Mouse (Mus musculus) B cell, adult 67 days (primary cell): Measurements from ENCODE around the gene Cxcl5. TPM values are rescaled to one million over a fixed set of nuclear protein-coding genes. Genes with fewer than 3 reads are reported as not detected.

Experiments
- total RNA-seq, 2 experiments: library from RNA; stranded (reverse); gene quantifications; 4 replicates each; pipeline ENCODE4 v1.2.4; 2023

The Cxcl5 gene
- total RNA-seq = not detected

DNA sequence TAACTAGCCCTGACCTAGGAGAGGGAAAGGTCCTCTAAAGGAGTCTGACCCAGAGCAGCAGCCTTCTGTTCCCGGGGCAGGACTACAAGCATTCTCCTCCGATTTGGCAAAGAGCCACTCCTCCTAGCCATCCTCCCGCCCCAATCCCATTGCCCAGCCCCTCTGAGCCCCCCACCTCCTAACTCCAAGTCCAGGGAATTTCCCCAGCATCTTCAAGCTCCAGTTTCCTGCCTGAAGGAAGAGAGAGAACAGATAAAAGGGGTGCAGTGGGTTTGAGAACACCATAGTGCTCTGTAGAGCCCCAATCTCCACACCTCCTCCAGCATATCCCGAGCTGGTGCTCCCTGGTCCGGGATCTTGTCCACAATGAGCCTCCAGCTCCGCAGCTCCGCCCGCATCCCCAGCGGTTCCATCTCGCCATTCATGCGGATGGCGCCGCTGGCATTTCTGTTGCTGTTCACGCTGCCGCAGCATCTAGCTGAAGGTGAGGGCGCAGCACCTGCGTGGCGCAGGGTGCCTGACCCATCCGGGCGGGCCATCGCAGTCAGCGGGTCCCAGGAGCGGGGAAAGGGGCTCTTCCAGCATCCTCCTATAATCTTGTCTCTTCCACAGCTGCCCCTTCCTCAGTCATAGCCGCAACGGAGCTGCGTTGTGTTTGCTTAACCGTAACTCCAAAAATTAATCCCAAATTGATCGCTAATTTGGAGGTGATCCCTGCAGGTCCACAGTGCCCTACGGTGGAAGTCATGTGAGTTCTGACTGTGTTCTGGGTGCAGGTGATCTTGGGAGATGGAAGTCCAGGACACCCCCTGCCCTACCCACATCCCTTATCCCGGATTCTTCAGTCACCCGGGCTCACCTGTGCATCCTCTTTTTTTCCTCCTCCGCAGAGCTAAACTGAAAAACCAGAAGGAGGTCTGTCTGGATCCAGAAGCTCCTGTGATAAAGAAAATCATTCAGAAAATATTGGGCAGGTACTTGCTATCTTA is at the start of gene Cxcl5:
Gene Cxcl5, plus strand, starts transcription at position 284 of the 989 bp plus-strand sequence.

DNA sequence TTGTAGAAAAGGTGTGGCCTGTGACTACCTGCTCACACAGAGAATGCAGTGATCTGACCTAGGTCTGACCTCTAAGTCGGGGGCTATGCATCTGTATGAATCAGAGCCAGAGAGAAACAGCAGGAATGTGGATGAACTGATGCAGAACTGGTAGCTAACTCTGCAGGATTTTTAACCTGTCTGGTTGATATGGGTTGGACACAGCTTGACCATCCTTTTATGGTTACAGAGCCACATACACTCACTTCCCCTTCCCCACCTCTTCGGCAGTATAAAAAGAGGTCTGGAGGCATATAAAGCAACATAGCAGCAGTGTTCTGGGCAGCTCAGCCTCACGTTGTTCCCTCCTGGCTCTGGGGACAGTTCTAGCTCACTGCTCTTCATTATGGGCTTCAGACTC is 9.1 kb downstream of the Cxcl5 start, which contains the start of gene Ppbp:
Gene Ppbp, plus strand, starts transcription at position 301 of the 400 bp plus-strand sequence.

GRCm38 (mm10) chr5:90771880-90772653 is 12.9 kb downstream of the Cxcl5 start, which contains the start of gene Pf4:
Gene Pf4, plus strand, starts transcription at chr5:90772435.

GRCm38 (mm10) chr5:90785659-90786588 is 26.8 kb downstream of the Cxcl5 start, which contains the start of gene Cxcl3:
Gene Cxcl3, plus strand, starts transcription at chr5:90786103.

DNA sequence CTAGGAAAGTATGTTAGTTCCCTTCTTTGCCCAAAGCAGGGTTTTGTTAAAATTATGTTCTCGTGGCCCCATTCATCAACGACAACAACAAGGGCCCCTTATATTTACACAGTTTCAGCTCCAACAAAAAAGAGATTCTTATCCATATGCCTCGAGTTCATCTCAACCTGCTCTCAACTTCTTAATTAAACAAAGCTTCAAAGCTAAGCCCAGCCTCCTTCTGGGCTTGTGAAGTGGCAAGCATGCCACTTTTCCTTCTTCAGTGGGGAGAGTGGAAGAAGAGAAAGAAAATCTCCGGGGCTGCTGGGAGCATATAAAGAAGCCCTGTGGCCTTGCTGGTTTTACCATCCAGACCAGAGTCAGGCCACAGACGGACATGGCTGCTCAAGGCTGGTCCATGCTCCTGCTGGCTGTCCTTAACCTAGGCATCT is 35.0 kb downstream of the Cxcl5 start, which contains the start of gene Cxcl15:
Gene Cxcl15, plus strand, starts transcription at position 340 of the 431 bp plus-strand sequence.

Other genes starting within 250 kb of the Cxcl5 start
- gene Afm, start 240.4 kb upstream of the Cxcl5 start, total RNA-seq = not detected
- gene 5830473C10Rik, start 198.3 kb upstream of the Cxcl5 start, total RNA-seq = not detected
- 1 to 10 TPM; 2.6 to 5.3 TPM for gene Rassf6, start 118.7 kb upstream of the Cxcl5 start, total RNA-seq
- under 1 TPM; 0.52 to 0.53 TPM for gene Ppbp, start 9.2 kb downstream of the Cxcl5 start, total RNA-seq
- gene Pf4, start 13.1 kb downstream of the Cxcl5 start, total RNA-seq = not detected
- not detected for gene Cxcl3, start 26.7 kb downstream of the Cxcl5 start, total RNA-seq
- gene Cxcl15, start 35.2 kb downstream of the Cxcl5 start, total RNA-seq = not detected
- not detected for gene Cxcl1, start 131.9 kb downstream of the Cxcl5 start, total RNA-seq
- under 1 TPM in 1 of 2 experiments, not detected in 1; 0.29 TPM for gene Cxcl2, start 144.5 kb downstream of the Cxcl5 start, total RNA-seq
- gene Mthfd2l, start 171.8 kb downstream of the Cxcl5 start, total RNA-seq = 1 to 10 TPM; 1.7 to 1.9 TPM